Mouse (Mus musculus): ENCODE measurements around the gene Ak3.

The Ak3 gene

GRCm38 (mm10) chr19:28991391-28991790 lies 56.4 kb downstream of the Ak3 start:
- no peak for DNase-seq (ENCODE audit: low spot score)

- DNase-seq (ENCODE audit: low spot score): peak; percentile 12
Observed at GRCm38 (mm10) chr19:28990590-28991221, 57.1 kb downstream of the Ak3 start.

- peak; percentile 99 for DNase-seq (ENCODE audit: low spot score)
Observed at GRCm38 (mm10) chr19:28990194-28990589, 57.6 kb downstream of the Ak3 start, which contains the start of gene Cdc37l1. Gene Cdc37l1 (plus strand): TSS chr19:28990352.

DNA sequence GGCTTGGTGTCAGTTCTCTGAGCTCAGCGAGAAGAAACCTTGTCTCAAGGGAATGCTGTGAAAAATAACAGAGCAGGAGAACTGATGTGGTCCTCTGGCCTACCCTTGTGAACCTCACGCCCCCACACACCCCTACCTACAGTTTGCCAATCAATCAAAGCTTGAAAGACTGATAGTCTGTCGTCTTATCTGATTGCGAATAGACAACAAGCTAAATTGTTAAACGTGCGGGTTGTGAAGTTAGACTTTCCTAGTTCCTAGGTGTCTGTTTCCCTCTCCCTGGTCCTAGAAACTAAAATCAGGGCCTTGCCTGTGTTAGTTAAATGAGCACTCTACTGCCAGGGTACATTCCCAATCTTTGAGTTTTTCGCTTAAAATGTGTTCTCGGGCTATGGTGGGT lies 58.2 kb downstream of the Ak3 start:
- no peak for DNase-seq (ENCODE audit: low spot score)

GRCm38 (mm10) chr19:28982617-28983016 lies 65.1 kb downstream of the Ak3 start:
- no peak for DNase-seq (ENCODE audit: low spot score)

DNA sequence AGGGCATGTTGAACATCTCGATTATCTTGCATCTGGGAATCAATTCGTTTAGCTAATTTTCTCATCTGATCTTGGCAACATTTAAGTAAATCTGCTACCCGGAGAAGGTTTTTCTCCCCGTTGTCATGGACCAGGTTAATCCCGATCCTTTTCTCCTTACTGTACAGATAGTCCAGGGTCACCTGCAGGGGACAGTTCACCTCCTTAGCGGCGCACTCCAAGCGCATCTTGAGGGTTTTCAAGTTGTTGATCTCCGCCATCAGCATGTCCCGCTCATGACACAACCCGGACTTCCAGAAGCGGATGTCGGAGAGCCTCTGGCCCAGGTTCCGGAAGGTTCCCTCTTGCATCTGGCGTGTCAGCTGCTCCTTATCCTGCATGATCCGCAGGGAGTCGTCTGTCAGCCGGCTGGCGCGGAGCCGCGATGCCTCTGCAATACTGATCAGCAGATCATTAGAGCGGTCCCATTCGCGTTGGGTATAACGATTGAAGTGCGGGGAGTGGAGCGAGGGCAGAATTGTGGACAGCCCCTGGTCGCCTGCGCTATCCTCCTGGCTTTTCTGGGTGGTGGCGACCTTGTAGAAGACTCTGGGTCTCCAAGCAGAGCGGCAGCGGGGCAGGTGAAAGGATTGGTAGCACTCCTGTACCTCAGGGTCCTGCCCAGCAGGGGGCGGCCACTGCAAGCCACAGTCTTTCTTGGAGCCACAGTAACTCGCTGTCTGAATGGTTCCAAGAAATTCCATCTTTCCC lies 72.7 kb downstream of the Ak3 start:
- DNase-seq (ENCODE audit: low spot score): peak; percentile 85
